Mouse (Mus musculus): ENCODE data around the gene Mepe.

Gene Mepe

DNA sequence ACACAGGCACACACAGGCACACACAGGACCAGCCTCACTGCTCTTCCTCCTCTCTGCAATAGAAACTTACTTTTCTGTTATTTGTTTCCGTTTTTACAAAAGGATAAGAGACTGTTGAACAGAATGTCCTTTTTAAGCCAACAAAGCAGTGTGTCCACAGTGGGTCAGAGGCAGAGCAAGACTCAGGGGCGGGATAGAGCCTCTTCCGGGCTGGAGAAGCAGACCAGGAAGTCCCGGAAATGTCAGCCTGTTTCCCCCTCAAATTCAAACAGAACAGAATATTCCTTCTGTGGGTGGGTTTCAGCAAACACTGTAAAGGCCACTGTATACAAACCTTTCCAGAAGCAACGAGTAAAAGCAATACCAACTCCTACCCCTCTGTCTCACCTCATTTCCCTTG, 26.7 kb downstream of the Mepe start:
- no peak for DNase-seq (ENCODE audit: low spot score)

DNA sequence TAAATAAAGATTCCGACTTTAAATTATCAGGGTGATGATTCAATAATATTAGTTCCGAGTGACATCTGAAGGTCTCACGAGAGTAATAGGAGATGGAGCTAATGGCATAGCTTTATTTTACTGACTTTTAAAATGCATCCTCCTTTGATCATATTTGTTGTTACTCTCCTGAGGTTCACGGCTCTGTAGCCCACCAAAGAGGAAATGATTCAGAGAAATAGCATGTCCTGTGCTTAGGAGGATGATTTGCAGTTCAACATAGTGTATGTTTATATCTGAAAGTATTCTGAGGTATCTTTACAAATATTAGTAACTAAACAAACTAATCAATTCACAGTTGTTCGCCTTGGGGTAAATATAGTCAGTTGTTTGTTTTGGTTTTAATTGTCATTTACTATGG, 32.4 kb downstream of the Mepe start:
- no peak for DNase-seq (ENCODE audit: low spot score)

DNA sequence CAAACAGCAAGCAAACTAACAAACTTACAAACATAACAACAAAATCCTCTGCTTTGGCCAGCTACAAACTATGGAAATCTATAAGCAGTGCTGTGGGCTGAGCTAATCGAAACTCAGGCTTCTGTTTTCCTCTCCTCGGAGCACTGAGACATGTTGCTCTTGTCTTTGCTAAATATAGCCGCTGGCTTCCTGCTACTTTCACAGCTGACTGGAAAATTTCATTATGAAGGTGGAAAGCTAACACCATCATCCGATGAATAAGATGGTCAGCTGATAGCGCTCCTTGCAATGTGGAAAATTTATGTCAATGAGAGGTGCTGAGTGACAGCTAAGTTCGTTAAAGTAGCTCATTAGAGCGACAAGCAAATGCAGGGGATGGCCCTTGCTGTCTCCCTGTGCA, 33.5 kb downstream of the Mepe start:
- no peak for DNase-seq (ENCODE audit: low spot score)

DNA sequence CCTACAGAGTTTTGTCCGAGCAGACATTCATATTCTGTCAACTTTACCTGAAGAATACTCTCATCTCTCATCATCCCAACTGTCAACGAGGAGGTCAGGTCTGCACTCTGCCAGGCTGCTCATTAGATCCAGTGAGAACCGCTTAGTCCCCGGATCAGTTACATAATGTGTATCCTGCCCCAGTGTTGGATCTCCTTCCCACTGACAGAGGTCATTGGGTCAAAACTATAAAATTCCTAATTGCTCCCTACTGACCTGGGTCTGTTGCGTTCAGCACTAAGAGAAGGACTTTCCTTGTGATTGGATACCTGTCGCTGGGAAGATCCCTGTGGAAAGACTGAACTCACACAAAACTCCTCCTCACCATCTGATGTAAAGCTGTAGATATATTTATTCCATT, 34.1 kb downstream of the Mepe start:
- no peak for DNase-seq (ENCODE audit: low spot score)

DNA sequence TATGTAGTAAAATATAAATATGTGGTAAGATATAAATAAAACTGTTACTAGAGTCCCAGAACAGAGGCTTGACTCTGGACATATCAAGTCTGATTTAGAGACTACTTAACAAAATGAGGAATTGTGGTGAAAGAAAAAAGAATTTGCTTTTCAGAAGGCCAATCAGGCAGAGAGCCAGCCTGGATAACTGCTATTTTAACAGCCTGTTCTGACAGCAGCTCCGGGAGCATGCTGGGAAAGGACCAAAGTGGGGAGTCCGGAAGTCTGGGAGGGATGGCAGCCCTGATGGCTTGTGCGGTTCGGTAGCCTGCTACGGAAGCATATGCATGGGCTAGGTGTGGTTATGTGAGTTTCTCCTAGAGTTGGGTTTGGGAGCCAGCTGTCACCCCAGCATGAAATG, 45.5 kb downstream of the Mepe start:
- DNase-seq (ENCODE audit: low spot score), result no peak

DNA sequence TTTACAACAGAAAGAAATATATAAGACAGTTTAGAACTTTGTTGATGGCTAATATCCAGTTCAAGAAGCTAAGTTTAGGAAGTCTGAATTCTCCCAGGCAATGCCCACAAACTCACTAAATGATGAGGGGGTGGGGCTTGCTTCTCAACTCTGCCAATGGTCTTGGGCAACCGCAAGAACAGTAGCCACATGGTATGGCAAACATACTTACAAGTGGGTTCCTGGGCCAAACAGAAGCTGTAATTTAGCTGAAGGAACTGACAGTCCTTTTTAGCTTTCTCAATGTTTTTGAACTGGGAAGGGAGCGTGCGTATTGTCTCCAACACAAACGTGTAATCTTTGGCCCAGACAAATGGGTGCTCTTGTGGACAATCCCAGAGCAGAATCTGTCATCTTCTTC, 46.2 kb downstream of the Mepe start:
- DNase-seq (ENCODE audit: low spot score), result no peak

DNA sequence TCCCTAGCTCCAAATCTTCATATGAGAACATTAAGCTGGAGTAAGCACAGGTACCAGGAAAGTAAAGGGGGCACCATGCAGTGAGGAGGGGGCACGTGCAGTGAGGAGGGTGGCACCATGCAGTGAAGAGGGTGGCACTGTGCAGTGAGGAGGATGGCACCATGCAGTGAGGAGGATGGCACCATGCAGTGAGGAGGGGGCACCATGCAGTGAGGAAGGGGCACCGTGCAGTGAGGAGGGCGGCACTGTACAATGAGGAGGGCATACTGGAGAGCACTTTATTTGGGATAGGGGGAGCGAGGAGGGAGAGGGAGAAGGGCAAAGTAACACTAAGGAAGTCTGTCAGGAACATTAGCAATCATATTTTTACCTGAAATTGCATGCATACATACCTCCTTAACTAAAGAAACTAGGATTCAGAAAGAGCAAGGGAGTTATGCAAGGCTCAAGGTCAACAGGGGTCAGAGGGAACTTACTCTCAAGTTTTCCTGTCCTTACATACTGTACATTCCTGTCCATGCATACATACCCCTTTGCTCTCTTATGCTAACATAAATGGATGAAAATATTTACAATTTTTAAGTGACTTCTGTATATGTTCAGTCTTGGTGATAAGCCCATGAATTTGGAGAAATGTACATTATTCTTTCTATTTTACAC, 48.6 kb downstream of the Mepe start:
- DNase-seq (ENCODE audit: low spot score), result no peak

DNA sequence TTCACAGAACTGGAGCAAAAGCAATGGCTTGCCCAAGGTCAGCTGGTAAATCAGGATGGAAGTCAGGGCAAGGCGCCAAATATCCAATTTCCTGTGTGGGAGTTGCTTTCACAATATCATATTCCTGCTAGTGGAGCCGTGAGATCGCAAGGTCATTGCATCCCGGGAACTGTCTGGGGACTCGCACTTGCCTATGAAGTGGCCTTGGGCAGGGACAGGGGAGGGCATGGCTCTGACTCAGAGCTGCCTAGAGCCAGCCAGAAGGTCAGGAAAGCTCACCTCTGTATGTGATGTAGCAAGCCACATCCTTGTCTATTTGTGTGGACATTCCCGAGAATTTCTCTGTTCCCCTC, 49.2 kb downstream of the Mepe start:
- DNase-seq (ENCODE audit: low spot score), result no peak

DNA sequence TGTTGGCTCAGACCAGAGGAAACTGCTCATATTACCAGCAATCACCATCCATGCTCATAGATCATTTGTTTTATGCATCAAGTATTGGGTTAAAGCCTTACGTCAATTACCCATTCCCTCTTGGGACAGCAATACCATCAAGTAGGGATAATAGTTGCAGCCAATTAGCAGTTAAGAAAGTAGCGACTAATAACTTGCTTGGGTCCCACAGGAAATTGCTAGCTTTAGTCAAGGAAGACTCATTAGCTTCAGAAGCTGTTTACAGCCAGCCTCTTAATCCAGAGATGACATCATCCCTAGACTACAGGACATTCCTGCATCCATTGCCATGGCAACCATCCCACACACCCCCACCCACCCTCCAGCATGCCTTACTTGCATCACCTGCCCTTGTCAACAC, 50.0 kb downstream of the Mepe start:
- no peak for DNase-seq (ENCODE audit: low spot score)

DNA sequence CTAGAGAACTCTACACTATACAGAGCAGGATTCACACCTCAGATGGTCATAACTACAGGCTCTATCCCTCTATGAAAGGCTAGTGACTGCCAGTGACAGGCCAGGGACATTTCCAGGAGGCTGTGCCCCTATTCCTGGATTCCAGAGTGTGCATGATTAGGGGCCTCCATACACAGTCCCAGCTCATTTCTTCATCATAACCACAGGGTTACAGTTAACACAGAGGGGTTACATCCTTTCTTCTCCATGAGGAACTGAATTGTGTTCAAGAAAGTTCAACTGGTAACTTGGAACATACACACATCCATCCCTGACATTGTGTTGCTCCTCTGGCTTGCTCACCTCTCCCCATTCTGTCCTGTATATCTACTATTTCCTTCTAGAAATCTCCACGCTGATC, 51.8 kb downstream of the Mepe start:
- no peak for DNase-seq (ENCODE audit: low spot score)

DNA sequence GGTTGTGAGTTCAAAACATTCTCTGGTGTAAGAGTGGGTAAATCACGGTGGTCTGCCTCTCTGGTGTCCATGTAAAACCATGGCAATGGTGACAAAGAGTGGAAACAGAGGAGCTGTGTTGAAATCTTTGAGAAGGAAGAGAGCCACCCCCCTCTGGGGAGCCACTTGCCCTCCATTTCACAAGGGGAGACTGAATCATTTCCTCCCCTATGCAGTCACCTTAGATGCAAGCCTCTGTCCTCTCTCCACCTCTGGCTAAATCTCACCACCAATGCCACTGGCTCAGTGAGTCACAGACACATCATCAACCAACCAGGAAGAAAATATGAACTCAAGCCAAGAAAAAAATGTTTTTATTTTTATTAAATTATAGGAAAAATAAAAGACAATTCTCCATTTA, 55.4 kb downstream of the Mepe start:
- DNase-seq (ENCODE audit: low spot score), result no peak

DNA sequence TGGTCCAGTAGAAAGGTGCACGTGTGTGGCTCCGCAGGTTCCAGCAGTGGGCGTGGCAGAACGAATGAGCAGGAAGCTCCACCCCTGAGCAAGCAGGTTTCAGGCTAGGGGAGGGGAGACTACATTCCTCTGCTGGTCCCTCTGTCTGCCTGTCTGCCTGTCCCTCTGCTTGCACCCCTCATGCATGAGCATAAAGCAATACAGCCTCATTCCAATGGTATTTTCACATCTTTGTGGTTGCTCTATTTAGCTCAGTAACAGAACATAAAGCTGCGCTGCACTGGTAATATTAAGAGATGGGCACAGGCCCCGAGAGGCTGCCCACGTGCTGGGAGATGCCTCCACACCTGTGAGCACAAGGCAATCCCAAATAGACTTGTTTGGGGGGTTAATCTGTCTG, 56.5 kb downstream of the Mepe start:
- no peak for DNase-seq (ENCODE audit: low spot score)

DNA sequence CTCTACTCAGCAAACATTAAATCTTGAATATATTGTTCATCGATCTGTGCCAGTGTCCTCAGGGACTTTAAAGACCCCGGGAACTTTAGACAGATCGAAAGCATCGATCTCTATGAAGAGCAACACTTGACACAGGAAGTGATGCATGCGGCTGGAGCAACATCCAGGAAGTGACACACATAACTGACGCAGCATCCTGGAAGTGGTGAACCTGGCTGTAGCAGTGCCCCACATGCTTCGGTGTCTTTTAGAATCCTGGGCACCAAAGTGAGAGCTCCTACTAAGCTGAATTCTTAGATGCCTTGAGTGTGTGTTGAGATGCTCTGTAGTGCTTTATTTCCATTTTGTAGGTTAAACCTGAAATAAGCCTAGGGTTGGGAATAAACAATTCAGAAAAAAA, 59.4 kb downstream of the Mepe start:
- DNase-seq (ENCODE audit: low spot score), result no peak

DNA sequence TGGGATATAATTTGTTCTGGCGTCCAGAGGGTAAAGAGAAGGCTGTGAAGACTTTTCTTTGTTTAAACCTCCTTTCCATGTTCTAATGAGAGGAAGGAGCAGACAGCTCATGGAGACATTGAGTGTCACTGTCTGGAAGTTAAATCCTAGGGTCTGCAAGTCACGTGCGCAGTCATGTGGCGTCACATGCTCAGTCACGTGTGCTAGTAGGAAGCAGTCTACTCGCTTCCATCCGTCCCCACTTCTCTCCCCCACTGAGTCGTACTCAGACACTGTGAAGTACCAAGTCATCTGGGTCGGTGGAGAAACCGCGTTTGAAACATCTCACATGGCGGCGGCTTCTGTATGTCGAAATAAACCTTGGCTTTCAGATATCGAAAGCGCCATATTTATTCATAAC, 60.4 kb downstream of the Mepe start:
- DNase-seq (ENCODE audit: low spot score), result no peak

DNA sequence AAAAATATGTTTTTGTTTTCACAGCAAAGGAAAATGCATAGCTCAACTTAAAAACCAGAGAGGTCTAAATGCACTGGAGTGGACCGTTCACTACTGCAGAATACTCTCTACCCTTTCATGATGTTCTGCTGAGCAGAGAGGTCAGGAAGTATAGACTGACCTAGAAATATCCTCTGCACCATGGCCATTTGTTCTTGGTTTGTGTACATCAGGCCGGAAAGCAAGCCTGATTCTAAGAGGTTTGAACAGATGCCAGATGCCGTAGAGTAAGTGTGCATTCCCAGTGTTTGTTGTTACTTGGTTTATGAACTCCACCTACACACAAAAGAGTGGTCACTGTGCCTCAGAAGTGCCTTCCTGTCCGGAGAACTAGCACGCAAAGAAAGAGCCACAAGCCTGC, 61.8 kb downstream of the Mepe start:
- DNase-seq (ENCODE audit: low spot score), result no peak
